Mouse (Mus musculus): ENCODE data around the gene Cldn5. TPM values are rescaled to one million over a fixed set of nuclear protein-coding genes. Genes with fewer than 3 reads are reported as not detected.

Gene Cldn5
- polyA plus RNA-seq (2021), result not detected

- ChIA-PET POLR2A (no interaction called here), CTCF (no interaction called here)
- ATAC-seq, result no peak
- in situ Hi-C loops (cut with MboI; ENCODE audit: low pct_unique_long_range_greater_than_20kb), result no loop called here
- H3K27me3 ChIP-seq, result peaks cover 7% of the 10 kb centered on the region
- TF ChIP-seq CTCF (IDR thresholded peaks at IDR 0.05), result no peak
- DNase-seq (ENCODE audit: low read depth, low spot score), result no peak
Measured at GRCm38 (mm10) chr16:18776556-18777100, at the start of gene Cldn5. TSS of gene Cldn5 (plus strand) at chr16:18776847.

GRCm38 (mm10) chr16:18727536-18728499 lies 48.8 kb upstream of the Cldn5 start:
- in situ Hi-C loops (cut with MboI; ENCODE audit: low pct_unique_long_range_greater_than_20kb), result no loop called here
- ATAC-seq (no peak), DNase-seq (ENCODE audit: low read depth, low spot score) (no peak)
- TF ChIP-seq CTCF (IDR thresholded peaks at IDR 0.05), result no peak
- H3K27me3 ChIP-seq, result no peaks in the 10 kb centered on the region
- ChIA-PET CTCF (interaction anchor here (1.1 kb wide), 1 partner anchor 13 kb away, joined by 3 read pairs; no protein-coding TSS in a partner anchor), POLR2A (no interaction called here)

- no peaks in the 10 kb centered on the region for H3K27me3 ChIP-seq
- DNase-seq (ENCODE audit: low read depth, low spot score) (peak; percentile 28), ATAC-seq (peak; percentile 32)
- TF ChIP-seq CTCF (IDR thresholded peaks at IDR 0.05), result no peak
- ChIA-PET CTCF (interaction anchor here (1.0 kb wide), 1 partner anchor 23 kb away, joined by 3 read pairs; no protein-coding TSS in a partner anchor), POLR2A (no interaction called here)
- in situ Hi-C loops (cut with MboI; ENCODE audit: low pct_unique_long_range_greater_than_20kb), result no loop called here
Measured at GRCm38 (mm10) chr16:18729185-18729584, 47.5 kb upstream of the Cldn5 start.

GRCm38 (mm10) chr16:18730640-18731039 lies 46.0 kb upstream of the Cldn5 start:
- in situ Hi-C loops (cut with MboI; ENCODE audit: low pct_unique_long_range_greater_than_20kb), result no loop called here
- TF ChIP-seq CTCF (IDR thresholded peaks at IDR 0.05), result no peak
- H3K27me3 ChIP-seq, result no peaks in the 10 kb centered on the region
- ChIA-PET POLR2A (no interaction called here), CTCF (no interaction called here)
- ATAC-seq (no peak), DNase-seq (ENCODE audit: low read depth, low spot score) (no peak)

- H3K27me3 ChIP-seq, result no peaks in the 10 kb centered on the region
- ATAC-seq, result no peak
- in situ Hi-C loops (cut with MboI; ENCODE audit: low pct_unique_long_range_greater_than_20kb), result no loop called here
- DNase-seq (ENCODE audit: low read depth, low spot score), result peak; percentile 13
- CTCF ChIA-PET, result interaction anchor here (1.0 to 1.2 kb wide), 3 partner anchors 12 to 15 kb away, joined by 3 to 4 read pairs (median 4); no protein-coding TSS in a partner anchor
- POLR2A ChIA-PET, result no interaction called here
- TF ChIP-seq CTCF (IDR thresholded peaks at IDR 0.05), result no peak
Measured at GRCm38 (mm10) chr16:18733100-18733956, 43.3 kb upstream of the Cldn5 start.

GRCm38 (mm10) chr16:18738303-18738702 lies 38.3 kb upstream of the Cldn5 start:
- H3K27me3 ChIP-seq, result no peaks in the 10 kb centered on the region
- ChIA-PET POLR2A (no interaction called here), CTCF (no interaction called here)
- ATAC-seq (no peak), DNase-seq (ENCODE audit: low read depth, low spot score) (no peak)
- in situ Hi-C loops (cut with MboI; ENCODE audit: low pct_unique_long_range_greater_than_20kb), result no loop called here
- TF ChIP-seq CTCF (IDR thresholded peaks at IDR 0.05), result no peak

- no peak for DNase-seq (ENCODE audit: low read depth, low spot score)
- TF ChIP-seq CTCF (IDR thresholded peaks at IDR 0.05), result no peak
- ChIA-PET CTCF (interaction anchor here (1.2 to 1.3 kb wide), 2 partner anchors 12 to 14 kb away, joined by 3 to 4 read pairs; no protein-coding TSS in a partner anchor), POLR2A (no interaction called here)
- H3K27me3 ChIP-seq, result no peaks in the 10 kb centered on the region
- ATAC-seq, result no peak
- in situ Hi-C loops (cut with MboI; ENCODE audit: low pct_unique_long_range_greater_than_20kb), result no loop called here
Measured at GRCm38 (mm10) chr16:18746268-18747122, 30.2 kb upstream of the Cldn5 start.

GRCm38 (mm10) chr16:18751101-18751500 lies 25.5 kb upstream of the Cldn5 start:
- ChIA-PET POLR2A (no interaction called here), CTCF (no interaction called here)
- no peaks in the 10 kb centered on the region for H3K27me3 ChIP-seq
- no peak for TF ChIP-seq CTCF (IDR thresholded peaks at IDR 0.05)
- ATAC-seq (no peak), DNase-seq (ENCODE audit: low read depth, low spot score) (no peak)
- in situ Hi-C loops (cut with MboI; ENCODE audit: low pct_unique_long_range_greater_than_20kb), result no loop called here

- ATAC-seq (peak; percentile 62), DNase-seq (ENCODE audit: low read depth, low spot score) (peak; percentile 43)
- ChIA-PET POLR2A (interaction anchor here (0.6 kb wide), 1 partner anchor 72 kb away, joined by 9 read pairs; no protein-coding TSS in a partner anchor), CTCF (no interaction called here)
- no peaks in the 10 kb centered on the region for H3K27me3 ChIP-seq
- no peak for TF ChIP-seq CTCF (IDR thresholded peaks at IDR 0.05)
- in situ Hi-C loops (cut with MboI; ENCODE audit: low pct_unique_long_range_greater_than_20kb), result no loop called here
Measured at GRCm38 (mm10) chr16:18751885-18752499, 24.7 kb upstream of the Cldn5 start.
